Mouse (Mus musculus): ENCODE measurements around the gene Actl11. TPM values are rescaled to one million over a fixed set of nuclear protein-coding genes. Genes with fewer than 3 reads are reported as not detected.

Actl11 gene
- polyA plus RNA-seq, 1 experiment from 2014 or later: not detected

- 47% methylated on average over 31 of the region's 31 CpGs for WGBS
- H3K36me3 ChIP-seq: peaks cover 8% of the 10 kb centered on the region; the same call in 1 of the 2 replicates
- no peak overlapping the region for H3K27ac ChIP-seq
- no peaks in the 10 kb centered on the region for H3K9me3 ChIP-seq
- peak overlapping the region; percentile 28 for H3K4me3 ChIP-seq (replicated peaks)
- peaks cover 26% of the 10 kb centered on the region for H3K4me1 ChIP-seq (replicated peaks)
- H3K4me2 ChIP-seq (replicated peaks): peak overlapping the region; percentile 54
- 0 out of 2 replicates have a peak, but pooled peaks have one; percentile 8 for ATAC-seq
- H3K9ac ChIP-seq (replicated peaks): peak overlapping the region; percentile 56
- peaks cover 27% of the 10 kb centered on the region for H3K27me3 ChIP-seq
Observed at GRCm38 (mm10) chr9:107906967-107907800, 21.1 kb upstream of the Actl11 start.

GRCm38 (mm10) chr9:107907801-107908120 lies 20.5 kb upstream of the Actl11 start:
- Histone ChIP-seq H3K4me1 (replicated peaks) (peaks cover 26% of the 10 kb centered on the region), H3K4me2 (replicated peaks) (peak overlapping the region; percentile 54; the same call in 1 of the 2 replicates), H3K9ac (replicated peaks) (no peak overlapping the region), H3K27me3 (peaks cover 21% of the 10 kb centered on the region), H3K27ac (no peak overlapping the region), H3K36me3 (peaks cover 2% of the 10 kb centered on the region; the same call in 1 of the 2 replicates), H3K9me3 (no peaks in the 10 kb centered on the region), H3K4me3 (replicated peaks) (no peak overlapping the region)
- no peak for ATAC-seq
- 83% methylated on average over 14 of the region's 14 CpGs for WGBS

GRCm38 (mm10) chr9:107908410-107909158 lies 19.7 kb upstream of the Actl11 start:
- Histone ChIP-seq H3K4me3 (replicated peaks) (no peak overlapping the region), H3K4me1 (replicated peaks) (peaks cover 26% of the 10 kb centered on the region), H3K27me3 (peaks cover 19% of the 10 kb centered on the region), H3K27ac (no peak overlapping the region), H3K9ac (replicated peaks) (0 out of 2 replicates have a peak overlapping the region, but pooled peaks have one; percentile 6), H3K9me3 (no peaks in the 10 kb centered on the region), H3K4me2 (replicated peaks) (no peak overlapping the region), H3K36me3 (no peaks in the 10 kb centered on the region)
- ATAC-seq: no peak
- WGBS: 29% methylated on average over 18 of the region's 18 CpGs

GRCm38 (mm10) chr9:107910025-107910769 lies 18.1 kb upstream of the Actl11 start:
- Histone ChIP-seq H3K36me3 (no peaks in the 10 kb centered on the region), H3K4me3 (replicated peaks) (no peak overlapping the region), H3K4me1 (replicated peaks) (peaks cover 26% of the 10 kb centered on the region), H3K9ac (replicated peaks) (no peak overlapping the region), H3K27me3 (peaks cover 15% of the 10 kb centered on the region), H3K4me2 (replicated peaks) (no peak overlapping the region), H3K9me3 (no peaks in the 10 kb centered on the region), H3K27ac (no peak overlapping the region)
- WGBS: 89% methylated on average over 15 of the region's 15 CpGs
- ATAC-seq: no peak

GRCm38 (mm10) chr9:107914764-107915420 lies 13.4 kb upstream of the Actl11 start:
- H3K9ac ChIP-seq (replicated peaks): no peak overlapping the region
- H3K36me3 ChIP-seq: no peaks in the 10 kb centered on the region
- H3K4me3 ChIP-seq (replicated peaks): no peak overlapping the region
- WGBS: 86% methylated on average over 16 of the region's 16 CpGs
- ATAC-seq: no peak
- H3K9me3 ChIP-seq: no peaks in the 10 kb centered on the region
- H3K4me2 ChIP-seq (replicated peaks): no peak overlapping the region
- H3K27ac ChIP-seq: no peak overlapping the region
- peaks cover 15% of the 10 kb centered on the region for H3K4me1 ChIP-seq (replicated peaks)
- H3K27me3 ChIP-seq: no peaks in the 10 kb centered on the region

- Histone ChIP-seq H3K27ac (no peak overlapping the region), H3K27me3 (no peaks in the 10 kb centered on the region), H3K4me3 (replicated peaks) (no peak overlapping the region), H3K36me3 (no peaks in the 10 kb centered on the region), H3K4me1 (replicated peaks) (peaks cover 15% of the 10 kb centered on the region), H3K4me2 (replicated peaks) (no peak overlapping the region), H3K9me3 (no peaks in the 10 kb centered on the region), H3K9ac (replicated peaks) (no peak overlapping the region; the same call in 1 of the 2 replicates)
- whole genome bisulfite sequencing: 34% methylated on average over 13 of the region's 13 CpGs
- ATAC-seq: 0 out of 2 replicates have a peak, but pooled peaks have one; percentile 38
Observed at GRCm38 (mm10) chr9:107917895-107918608, 10.2 kb upstream of the Actl11 start.

- ATAC-seq: no peak
Observed at GRCm38 (mm10) chr9:107918884-107919283, 9.4 kb upstream of the Actl11 start.

GRCm38 (mm10) chr9:107919441-107919840 lies 8.8 kb upstream of the Actl11 start:
- H3K4me2 ChIP-seq (replicated peaks): no peak overlapping the region
- no peaks in the 10 kb centered on the region for H3K27me3 ChIP-seq
- ATAC-seq: no peak
- no peak overlapping the region for H3K4me3 ChIP-seq (replicated peaks)
- 79% methylated on average over 5 of the region's 5 CpGs for WGBS
- no peaks in the 10 kb centered on the region for H3K36me3 ChIP-seq
- H3K4me1 ChIP-seq (replicated peaks): peaks cover 24% of the 10 kb centered on the region
- H3K27ac ChIP-seq: no peak overlapping the region
- no peak overlapping the region for H3K9ac ChIP-seq (replicated peaks)
- H3K9me3 ChIP-seq: no peaks in the 10 kb centered on the region

More at GRCm38 (mm10) chr9:107918884-107919283, 9.4 kb upstream of the Actl11 start:
- no peak overlapping the region for H3K4me3 ChIP-seq (replicated peaks)
- no peak overlapping the region for H3K9ac ChIP-seq (replicated peaks)
- H3K4me2 ChIP-seq (replicated peaks): no peak overlapping the region
- no peaks in the 10 kb centered on the region for H3K27me3 ChIP-seq
- WGBS: 82% methylated on average over 6 of the region's 6 CpGs
- H3K27ac ChIP-seq: no peak overlapping the region
- peaks cover 18% of the 10 kb centered on the region for H3K4me1 ChIP-seq (replicated peaks)
- no peaks in the 10 kb centered on the region for H3K9me3 ChIP-seq
- H3K36me3 ChIP-seq: no peaks in the 10 kb centered on the region

- no peaks in the 10 kb centered on the region for H3K36me3 ChIP-seq
- H3K27ac ChIP-seq: no peak overlapping the region
- no peak for ATAC-seq
- no peaks in the 10 kb centered on the region for H3K9me3 ChIP-seq
- no peaks in the 10 kb centered on the region for H3K27me3 ChIP-seq
- no peak overlapping the region for H3K9ac ChIP-seq (replicated peaks)
- no peak overlapping the region for H3K4me2 ChIP-seq (replicated peaks)
- peaks cover 31% of the 10 kb centered on the region for H3K4me1 ChIP-seq (replicated peaks)
- H3K4me3 ChIP-seq (replicated peaks): no peak overlapping the region
- 34% methylated on average over 7 of the region's 7 CpGs for WGBS
Observed at GRCm38 (mm10) chr9:107923021-107923420, 5.2 kb upstream of the Actl11 start.

GRCm38 (mm10) chr9:107923956-107924355 lies 4.3 kb upstream of the Actl11 start:
- Histone ChIP-seq H3K36me3 (no peaks in the 10 kb centered on the region), H3K4me3 (replicated peaks) (no peak overlapping the region), H3K4me1 (replicated peaks) (peaks cover 21% of the 10 kb centered on the region), H3K9me3 (no peaks in the 10 kb centered on the region), H3K9ac (replicated peaks) (no peak overlapping the region), H3K4me2 (replicated peaks) (no peak overlapping the region), H3K27ac (peak overlapping the region; percentile 36), H3K27me3 (no peaks in the 10 kb centered on the region)
- WGBS: 32% methylated on average over 6 of the region's 6 CpGs
- 0 out of 2 replicates have a peak, but pooled peaks have one; percentile 9 for ATAC-seq

GRCm38 (mm10) chr9:107925251-107925650 lies 3.0 kb upstream of the Actl11 start:
- Histone ChIP-seq H3K4me3 (replicated peaks) (no peak overlapping the region), H3K4me1 (replicated peaks) (peaks cover 21% of the 10 kb centered on the region), H3K27ac (no peak overlapping the region), H3K9ac (replicated peaks) (no peak overlapping the region), H3K9me3 (no peaks in the 10 kb centered on the region), H3K27me3 (no peaks in the 10 kb centered on the region), H3K36me3 (no peaks in the 10 kb centered on the region), H3K4me2 (replicated peaks) (no peak overlapping the region)
- ATAC-seq: peak; percentile 49; the same call in 1 of the 2 replicates
- 8% methylated on average over 3 of the region's 3 CpGs for WGBS

Measured in midbrain, embryonic 13.5 days (tissue).